Mouse (Mus musculus): ENCODE measurements around the gene Olfr749.

DNA sequence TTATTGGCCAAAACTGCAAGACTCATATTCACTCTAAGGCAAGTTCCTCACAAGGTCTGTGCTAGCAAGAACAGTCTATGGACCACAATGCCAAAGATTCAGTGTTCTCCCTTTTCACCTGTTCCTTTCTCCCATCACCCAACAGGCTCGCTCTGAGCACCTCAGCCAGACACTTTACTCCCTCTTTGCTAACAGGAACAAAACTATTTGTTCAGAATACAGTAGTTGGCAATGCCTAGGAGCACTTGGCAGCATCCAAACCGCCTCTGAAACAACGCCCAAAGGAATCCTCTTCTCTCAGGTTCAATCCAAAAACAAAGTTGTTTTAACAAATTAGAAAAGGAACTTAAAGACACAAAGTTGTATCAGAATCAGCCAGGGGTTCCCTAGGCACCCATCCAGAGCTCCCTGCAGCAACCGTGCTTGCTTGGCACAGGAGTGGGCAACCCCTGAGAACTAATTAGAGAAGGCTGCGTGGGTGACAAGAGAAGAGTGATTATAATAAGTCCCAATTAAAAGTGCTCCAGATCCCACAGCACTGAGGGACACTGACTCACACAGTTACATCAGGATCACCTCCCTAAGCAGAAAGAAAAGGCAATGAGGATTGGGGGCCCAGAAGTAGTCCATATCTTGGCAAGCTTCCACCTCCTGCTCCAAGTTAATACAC lies 13.7 kb upstream of the Olfr749 start:
- TF ChIP-seq CTCF (IDR thresholded peaks at IDR 0.05; ENCODE audit: low read depth) (no peak), EP300 (optimal IDR thresholded peaks at IDR 0.05) (no peak)
